Mouse (Mus musculus) megakaryocyte, embryonic 14.5 days (primary cell): Measurements from ENCODE around the gene Cdip1. TPM values are rescaled to one million over a fixed set of nuclear protein-coding genes. Genes with fewer than 3 reads are reported as not detected.
A peak's percentile ranks its signal among the peaks of the same experiment; 100 is the strongest.

Source experiments
- H3K27me3 ChIP-seq: replicated peaks from 2 replicates; pipeline ENCODE3; 2012; ENCODE audit warnings: inconsistent platforms
- H3K36me3 ChIP-seq: replicated peaks from 2 replicates; pipeline ENCODE3; 2012; ENCODE audit warnings: low read length, inconsistent platforms, mixed read lengths
- H3K4me1 ChIP-seq: 2 replicates; pipeline ENCODE4 v1.6.1; 2012; ENCODE audit warnings: inconsistent platforms
- H3K4me3 ChIP-seq: replicated peaks from 2 replicates; pipeline ENCODE3; 2012; ENCODE audit warnings: moderate library complexity, mild to moderate bottlenecking, inconsistent platforms
- H3K9me3 ChIP-seq: 2 replicates; pipeline ENCODE4 v1.6.1; 2012; ENCODE audit warnings: inconsistent platforms
- FLI1 ChIP-seq: IDR thresholded peaks from 2 replicates; pipeline ENCODE4 v1.6.1; 2012; ENCODE audit warnings: low read length, inconsistent platforms, mixed read lengths
- GATA1 ChIP-seq: IDR thresholded peaks from 3 replicates; pipeline ENCODE4 v1.6.1; 2012; ENCODE audit warnings: mixed read lengths, low read length, inconsistent platforms, borderline replicate concordance
- polyA plus RNA-seq: library from polyadenylated mRNA; stranded (reverse); fragments of >175 nt; gene quantifications from 2 replicates; pipeline ENCODE4 v1.2.3, GENCODE M21; 2012; ENCODE audit warnings: low replicate concordance; ENCODE audit not compliant: insufficient read depth

Cdip1 gene
- polyA plus RNA-seq, 1 experiment: 9.0 TPM

DNA sequence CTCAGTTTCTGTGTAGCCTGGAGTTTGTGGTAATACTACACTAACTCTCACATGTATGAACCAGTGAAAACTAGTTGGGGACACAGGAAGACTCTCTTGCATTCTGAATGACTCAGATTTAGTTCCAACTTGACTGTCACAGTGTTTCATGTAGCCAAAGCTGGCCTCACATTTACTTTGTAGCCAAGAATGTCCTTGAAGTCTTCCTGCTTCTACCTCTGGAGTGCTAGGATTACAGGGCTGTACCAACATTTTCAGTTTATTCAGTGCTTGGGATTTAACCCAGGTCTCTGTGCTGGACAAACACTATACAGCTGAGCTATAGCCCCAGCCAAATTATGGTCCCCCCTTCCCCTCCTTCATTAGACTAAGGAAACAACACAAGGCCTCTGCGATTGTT, 47.9 kb downstream of the Cdip1 start:
- no peaks in the 10 kb centered on the region for H3K27me3 ChIP-seq
- H3K4me1 ChIP-seq: peaks cover 3% of the 10 kb centered on the region; the same call in 1 of the 2 replicates
- peaks cover 21% of the 10 kb centered on the region for H3K36me3 ChIP-seq
- no peak overlapping the region for H3K4me3 ChIP-seq
- TF ChIP-seq GATA1 (no peak), FLI1 (no peak)
- H3K9me3 ChIP-seq: peaks cover 8% of the 10 kb centered on the region; the same call in 1 of the 2 replicates

DNA sequence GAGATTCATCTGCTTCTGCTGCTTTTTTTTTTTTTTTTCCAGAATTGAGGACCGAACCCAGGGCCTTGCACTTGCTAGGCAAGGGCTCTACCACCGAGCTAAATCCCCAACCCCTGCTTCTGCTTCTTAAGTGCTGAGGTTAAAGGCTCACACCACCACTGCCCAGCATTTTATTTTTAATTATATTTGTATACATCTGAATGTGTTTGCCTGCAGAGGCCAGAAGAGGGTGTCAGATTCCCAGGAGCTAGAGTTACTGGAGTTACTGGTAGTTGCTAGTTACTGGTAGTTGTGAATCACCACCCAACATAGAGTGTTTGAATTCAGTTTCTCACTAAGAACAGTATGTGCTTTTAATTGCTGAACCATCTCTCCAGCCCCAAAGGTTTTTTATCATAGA, 50.1 kb downstream of the Cdip1 start:
- H3K27me3 ChIP-seq: no peaks in the 10 kb centered on the region
- H3K9me3 ChIP-seq: peaks cover 8% of the 10 kb centered on the region; the same call in 1 of the 2 replicates
- H3K4me3 ChIP-seq: no peak overlapping the region
- peaks cover 27% of the 10 kb centered on the region for H3K36me3 ChIP-seq
- H3K4me1 ChIP-seq: peaks cover 24% of the 10 kb centered on the region
- no peak for TF ChIP-seq GATA1
- TF ChIP-seq FLI1: no peak

DNA sequence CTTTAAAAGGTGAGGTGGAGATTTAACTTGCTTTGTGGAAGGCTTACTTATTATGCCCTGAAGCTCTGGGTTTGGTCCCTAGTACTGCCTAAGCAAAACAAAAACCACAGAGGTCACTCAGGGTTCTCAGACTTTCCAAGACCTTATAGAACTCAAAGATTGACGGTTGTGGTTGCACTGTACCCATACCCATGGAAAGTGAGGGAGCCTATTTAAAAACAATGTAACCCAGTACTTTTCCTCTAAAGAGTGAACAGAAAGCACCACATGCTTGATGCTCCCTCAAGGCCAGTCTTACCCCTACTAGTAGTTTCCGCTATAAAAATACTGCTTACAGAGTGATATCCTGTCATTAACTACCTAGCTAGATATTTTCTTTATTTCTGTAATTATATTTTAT, 53.8 kb downstream of the Cdip1 start:
- Histone ChIP-seq H3K4me1 (peaks cover 30% of the 10 kb centered on the region), H3K27me3 (no peaks in the 10 kb centered on the region), H3K36me3 (peaks cover 8% of the 10 kb centered on the region), H3K9me3 (no peaks in the 10 kb centered on the region), H3K4me3 (no peak overlapping the region)
- TF ChIP-seq FLI1 (no peak), GATA1 (no peak)

DNA sequence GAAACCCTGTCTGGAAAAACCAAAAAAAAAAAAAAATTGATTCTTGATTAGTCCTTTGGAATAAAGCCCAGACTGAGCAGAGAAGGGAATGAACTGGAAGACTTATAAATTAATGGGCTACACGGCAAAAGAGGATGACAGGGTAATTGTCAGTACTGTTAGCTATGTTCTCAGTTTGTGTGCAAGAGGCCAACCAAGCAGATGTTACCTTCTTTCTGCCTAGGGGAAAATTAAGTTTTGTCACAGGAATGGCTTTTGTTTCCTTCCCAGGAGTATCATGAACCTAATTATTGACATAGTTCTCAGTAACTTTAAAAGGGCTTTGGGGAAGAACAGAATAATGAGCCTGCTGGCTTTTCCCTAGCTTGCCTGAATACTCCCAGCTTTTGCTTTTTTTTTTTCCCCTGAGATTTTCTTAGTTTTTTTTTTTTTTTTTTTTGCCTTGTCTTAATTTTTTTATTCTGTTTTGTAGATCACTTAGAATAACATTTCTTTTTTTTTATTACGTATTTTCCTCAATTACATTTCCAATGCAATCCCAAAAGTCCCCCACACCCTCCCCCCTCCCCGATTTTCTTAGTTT, 59.2 kb downstream of the Cdip1 start:
- Histone ChIP-seq H3K27me3 (no peaks in the 10 kb centered on the region), H3K4me1 (peaks cover 45% of the 10 kb centered on the region), H3K4me3 (no peak overlapping the region), H3K9me3 (no peaks in the 10 kb centered on the region), H3K36me3 (peaks cover 6% of the 10 kb centered on the region)
- TF ChIP-seq FLI1 (no peak), GATA1 (no peak)

DNA sequence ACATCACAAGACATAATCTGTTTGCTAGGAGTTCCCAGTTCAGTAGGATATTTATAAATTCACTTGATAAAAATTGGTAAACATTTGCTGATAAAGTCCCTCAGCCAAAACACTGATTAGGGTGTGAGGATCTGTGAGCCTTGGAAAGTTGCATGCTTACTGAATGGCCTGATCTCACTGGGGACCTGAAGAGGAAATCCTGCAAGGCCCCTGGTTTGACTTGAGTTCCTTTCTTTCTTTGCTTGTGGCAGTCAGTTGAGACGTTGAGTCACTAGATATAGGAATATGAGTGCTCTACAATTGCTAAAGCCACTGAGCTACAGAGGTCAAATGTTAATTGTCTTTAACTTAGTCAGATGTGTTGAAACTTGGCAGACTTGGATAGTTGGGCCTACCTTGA, 62.1 kb downstream of the Cdip1 start:
- Histone ChIP-seq H3K4me1 (peaks cover 50% of the 10 kb centered on the region), H3K36me3 (no peaks in the 10 kb centered on the region), H3K27me3 (no peaks in the 10 kb centered on the region), H3K9me3 (no peaks in the 10 kb centered on the region), H3K4me3 (peak overlapping the region; percentile 70)
- TF ChIP-seq FLI1: no peak
- no peak for TF ChIP-seq GATA1

DNA sequence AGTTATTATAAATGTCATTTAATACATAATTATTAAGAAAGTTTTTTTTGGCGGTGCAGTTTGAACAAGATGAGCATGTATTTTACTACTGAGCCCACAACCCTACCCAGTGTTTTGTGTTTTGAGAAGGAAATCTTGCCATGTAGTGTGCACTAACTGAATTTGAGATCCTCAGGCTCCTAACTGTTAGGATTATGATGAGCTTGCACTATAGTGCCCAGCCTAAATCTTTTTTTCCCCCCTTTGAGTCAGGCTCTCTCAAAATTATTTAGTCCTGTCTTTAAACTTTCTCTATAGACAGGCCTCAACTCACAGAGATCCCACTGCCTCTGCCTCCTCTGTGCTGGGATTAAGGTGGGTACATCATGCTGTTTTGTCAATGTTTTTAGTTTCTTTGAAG, 62.6 kb downstream of the Cdip1 start:
- H3K9me3 ChIP-seq: no peaks in the 10 kb centered on the region
- no peaks in the 10 kb centered on the region for H3K27me3 ChIP-seq
- no peaks in the 10 kb centered on the region for H3K36me3 ChIP-seq
- TF ChIP-seq FLI1: no peak
- no peak for TF ChIP-seq GATA1
- H3K4me1 ChIP-seq: peaks cover 54% of the 10 kb centered on the region
- H3K4me3 ChIP-seq: peak overlapping the region; percentile 100

DNA sequence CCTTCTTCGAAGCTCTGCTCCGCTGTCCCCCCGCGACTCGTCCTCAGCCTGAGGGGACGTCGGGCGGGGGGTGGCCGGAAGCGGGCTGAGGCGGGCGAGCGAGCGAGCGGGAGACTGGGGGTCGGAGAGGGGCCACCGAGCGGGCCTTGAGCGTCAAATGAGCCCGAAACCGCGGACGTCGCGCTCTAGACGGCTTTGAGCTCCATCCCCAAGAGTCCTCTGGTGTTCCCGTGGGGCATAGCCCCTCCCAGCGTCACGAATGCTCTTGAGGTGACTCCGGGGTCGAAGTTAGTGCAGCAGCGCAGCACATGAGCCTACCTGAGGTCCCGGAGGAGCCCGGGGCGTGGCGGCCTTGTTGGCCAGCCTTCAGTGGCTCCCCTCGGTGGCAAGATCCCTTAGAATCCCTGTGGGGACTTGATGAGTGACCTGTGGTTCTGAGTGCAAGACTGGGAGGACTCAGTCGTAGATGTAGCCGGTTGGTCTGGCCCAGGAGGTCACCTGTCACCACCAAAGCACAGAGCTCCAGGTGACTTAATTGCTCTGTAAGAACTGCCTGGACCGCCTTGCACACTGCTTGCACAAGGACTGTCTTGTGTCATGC, 63.5 kb downstream of the Cdip1 start:
- H3K36me3 ChIP-seq: no peaks in the 10 kb centered on the region
- no peaks in the 10 kb centered on the region for H3K9me3 ChIP-seq
- H3K4me1 ChIP-seq: peaks cover 62% of the 10 kb centered on the region
- no peaks in the 10 kb centered on the region for H3K27me3 ChIP-seq
- no peak for TF ChIP-seq GATA1
- no peak for TF ChIP-seq FLI1
- peak overlapping the region; percentile 100 for H3K4me3 ChIP-seq

DNA sequence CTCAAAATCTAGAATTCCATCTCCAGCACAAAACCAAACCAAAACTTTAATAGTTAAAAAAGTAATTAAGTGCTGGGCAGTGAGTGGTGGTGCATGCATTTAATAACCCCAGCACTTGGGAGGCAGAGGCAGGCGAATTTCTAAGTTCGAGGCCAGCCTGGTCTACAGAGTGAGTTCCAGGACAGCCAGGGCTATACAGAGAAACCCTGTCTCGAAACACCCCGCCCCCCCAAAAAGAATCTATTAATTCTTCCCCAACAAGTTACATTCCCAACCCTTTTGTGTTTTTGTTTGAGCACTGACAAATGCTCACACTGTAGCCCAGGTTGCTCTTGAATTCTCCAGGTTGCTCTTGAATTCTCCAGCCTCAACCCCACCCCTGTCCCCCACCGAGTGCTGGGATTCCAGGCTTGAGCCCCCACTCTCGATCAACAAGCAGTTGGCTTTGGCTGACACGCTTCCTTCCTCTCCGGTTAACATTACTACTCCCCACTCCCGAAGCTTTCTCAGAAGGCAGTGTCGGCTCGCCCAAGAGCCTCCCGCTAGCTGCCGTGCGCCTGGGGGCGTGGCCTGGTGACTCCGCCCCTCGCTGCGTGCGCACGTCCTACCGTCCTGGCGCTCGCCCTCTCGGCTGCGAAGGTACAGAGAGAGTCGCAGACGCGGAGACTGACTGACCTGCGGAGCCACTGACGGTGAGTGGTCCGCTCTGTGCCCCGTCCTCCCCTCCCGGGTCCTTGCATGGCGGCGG, 64.1 kb downstream of the Cdip1 start, which contains the start of gene Hmox2:
Gene Hmox2, plus strand, starts transcription at position 582 of the 748 bp plus-strand sequence.
- Histone ChIP-seq H3K9me3 (no peaks in the 10 kb centered on the region), H3K27me3 (no peaks in the 10 kb centered on the region), H3K4me1 (peaks cover 58% of the 10 kb centered on the region), H3K36me3 (no peaks in the 10 kb centered on the region), H3K4me3 (peak within 1 kb of the TSS; percentile 100)
- TF ChIP-seq GATA1: no peak
- TF ChIP-seq FLI1: no peak

DNA sequence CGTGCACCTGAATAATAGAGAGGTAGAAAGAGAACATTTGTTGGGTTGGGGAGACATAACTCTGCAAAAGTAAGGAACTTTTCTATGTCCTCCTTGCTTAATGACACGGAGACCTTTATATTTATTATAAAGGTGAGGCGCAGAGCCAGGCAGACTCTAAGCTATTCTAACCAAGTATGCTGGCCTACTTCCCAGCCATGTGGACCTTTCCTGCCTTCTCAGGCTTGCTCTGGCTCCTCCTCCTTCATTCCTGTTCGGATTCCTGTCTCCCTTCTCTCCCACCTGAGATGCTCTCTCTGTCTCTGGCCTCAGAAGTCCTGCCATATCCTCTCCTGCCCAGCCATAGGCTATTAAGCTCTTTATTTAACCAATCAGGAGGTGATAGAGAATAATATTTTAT, 64.8 kb downstream of the Cdip1 start:
- TF ChIP-seq GATA1: no peak
- no peak for TF ChIP-seq FLI1
- Histone ChIP-seq H3K4me1 (peaks cover 54% of the 10 kb centered on the region), H3K4me3 (no peak overlapping the region), H3K36me3 (no peaks in the 10 kb centered on the region), H3K9me3 (no peaks in the 10 kb centered on the region), H3K27me3 (no peaks in the 10 kb centered on the region)

DNA sequence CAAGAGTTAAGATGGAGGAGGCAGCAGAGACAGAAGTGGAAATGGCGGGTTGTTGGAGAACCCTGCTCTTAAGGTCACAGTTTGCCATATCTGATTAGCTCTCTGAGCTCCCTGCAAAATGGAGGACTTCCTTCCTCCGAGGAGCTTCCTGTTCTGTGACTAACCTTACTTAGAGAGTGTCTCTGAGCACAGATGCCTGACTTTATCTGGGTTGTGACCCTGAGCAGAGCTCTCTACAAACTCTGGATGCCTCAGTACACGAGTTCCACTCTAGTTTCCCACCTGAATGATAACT, 67.2 kb downstream of the Cdip1 start:
- Histone ChIP-seq H3K4me3 (peak overlapping the region; percentile 80), H3K36me3 (no peaks in the 10 kb centered on the region), H3K9me3 (no peaks in the 10 kb centered on the region), H3K4me1 (peaks cover 57% of the 10 kb centered on the region), H3K27me3 (no peaks in the 10 kb centered on the region)
- TF ChIP-seq FLI1: no peak
- no peak; the same call in 2 of the 3 replicates for TF ChIP-seq GATA1
